Mouse (Mus musculus) midbrain, embryonic 14.5 days (tissue): ENCODE measurements around the gene Mybph. TPM values are rescaled to one million over a fixed set of nuclear protein-coding genes. Genes with fewer than 3 reads are reported as not detected.

Source experiments
- ATAC-seq: fragments of 200-750 bp; cut with Nextera tagmentation; 2 replicates; pipeline ENCODE4 v1.8.0; 2017; ENCODE audit warnings: moderate number of reproducible peaks, moderate library complexity; ENCODE audit not compliant: low FRiP score, low TSS enrichment
- DNase-seq: peaks from one replicate; pipeline ENCODE4 v3.0.0-alpha.2; 2015
- H3K27ac ChIP-seq: fragments of 300-500 bp; sonication (generic); replicated peaks from 2 replicates; pipeline ENCODE4 v1.5.1; 2014; ENCODE audit warnings: mild to moderate bottlenecking, low read depth, low read length, moderate library complexity
- H3K27me3 ChIP-seq: fragments of 300-500 bp; sonication (generic); 2 replicates; pipeline ENCODE4 v1.6.1; 2014; ENCODE audit warnings: low read length, control low read depth, mixed read lengths; ENCODE audit not compliant: control insufficient read depth, insufficient read depth
- H3K36me3 ChIP-seq: fragments of 300-500 bp; sonication (generic); 2 replicates; pipeline ENCODE4 v1.6.1; 2014; ENCODE audit warnings: low read length, control low read depth; ENCODE audit not compliant: control insufficient read depth, insufficient read depth
- H3K4me1 ChIP-seq: fragments of 300-500 bp; sonication (generic); 2 replicates; pipeline ENCODE4 v1.6.1; 2014; ENCODE audit warnings: mild to moderate bottlenecking, antibody characterized with exemption, low read length, control low read depth; ENCODE audit not compliant: control insufficient read depth, insufficient read depth
- H3K4me2 ChIP-seq: fragments of 300-500 bp; sonication (generic); 2 replicates; pipeline ENCODE4 v1.6.1; 2014; ENCODE audit warnings: mild to moderate bottlenecking, low read length, moderate library complexity
- H3K4me3 ChIP-seq: fragments of 300-500 bp; sonication (generic); replicated peaks from 2 replicates; pipeline ENCODE4 v1.5.1; 2014; ENCODE audit warnings: low read depth, low read length
- H3K9ac ChIP-seq: fragments of 300-500 bp; sonication (generic); replicated peaks from 2 replicates; pipeline ENCODE4 v1.6.1; 2014; ENCODE audit warnings: mild to moderate bottlenecking, low read length, moderate library complexity
- H3K9me3 ChIP-seq: fragments of 300-500 bp; sonication (generic); 2 replicates; pipeline ENCODE4 v1.6.1; 2016; ENCODE audit warnings: low read length, control low read depth, mixed read lengths; ENCODE audit not compliant: control insufficient read depth
- WGBS: fragments of 180-500 bp; shearing (Covaris S2); extraction: QIAGEN DNeasy Blood & Tissue Kit; methylation state at CpG from one replicate; pipeline ENCODE4 v1.1.7; 2014; 5-methylcytosine and 5-hydroxymethylcytosine counted together
- polyA plus RNA-seq: library from polyadenylated mRNA; unstranded; fragments of >200 nt; fragmentation: Nextera tagmentation; extraction: Ambion mirVana; gene quantifications from 2 replicates; pipeline ENCODE4 v1.2.1, GENCODE M21; 2014

The Mybph gene
- polyA plus RNA-seq, 1 experiment from 2014 or later: 0.12 TPM

DNA sequence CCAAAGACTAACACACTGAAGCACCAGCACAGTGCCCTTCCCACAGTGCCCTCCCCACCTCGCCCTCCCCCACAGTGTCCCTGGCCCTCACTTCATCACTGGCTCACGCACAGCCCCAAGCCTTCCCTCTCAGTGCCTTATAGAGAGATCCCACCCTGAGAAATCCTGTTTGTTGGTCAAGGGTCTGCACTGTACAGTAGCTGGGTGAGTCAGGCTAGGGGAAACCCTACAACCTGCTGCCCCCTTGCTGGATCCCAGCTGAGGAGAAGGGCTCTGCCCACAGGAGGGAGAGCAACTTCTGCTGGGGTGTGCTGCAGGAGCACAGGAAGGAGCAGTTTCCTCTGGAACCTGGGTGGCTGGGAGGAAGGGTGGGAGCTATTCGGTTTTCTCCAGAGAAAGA is 42.9 kb downstream of the Mybph start:
- Histone ChIP-seq H3K4me2 (peak overlapping the region; percentile 79), H3K9ac (no peak overlapping the region), H3K27me3 (peaks cover 21% of the 10 kb centered on the region), H3K9me3 (no peaks in the 10 kb centered on the region), H3K4me1 (peaks cover 8% of the 10 kb centered on the region; the same call in 1 of the 2 replicates), H3K36me3 (no peaks in the 10 kb centered on the region), H3K4me3 (no peak overlapping the region), H3K27ac (no peak overlapping the region)
- 22% methylated on average over 3 of the region's 3 CpGs for WGBS
- DNase-seq (no peak), ATAC-seq (no peak)

DNA sequence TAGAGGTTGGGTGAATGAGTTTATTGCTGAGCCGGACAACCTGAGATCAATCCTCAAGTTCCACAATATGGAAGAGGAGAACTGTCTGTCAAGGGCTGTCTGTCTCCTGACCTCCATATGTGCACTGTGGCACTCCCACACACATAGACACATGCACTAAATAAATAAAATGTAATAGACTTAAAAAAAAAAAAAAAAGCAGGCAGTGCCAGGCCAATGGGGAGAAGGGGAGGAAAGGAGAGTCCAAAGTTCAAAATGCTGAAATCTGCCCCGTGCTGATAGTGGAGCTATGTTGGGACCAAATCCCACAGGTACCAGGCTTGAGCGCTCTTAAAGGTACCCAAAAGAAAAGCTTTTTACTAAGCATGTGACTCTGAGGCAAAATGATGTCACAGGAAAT is 44.2 kb downstream of the Mybph start:
- Histone ChIP-seq H3K9ac (no peak overlapping the region), H3K27ac (no peak overlapping the region), H3K4me1 (peaks cover 6% of the 10 kb centered on the region; the same call in 1 of the 2 replicates), H3K4me2 (no peak overlapping the region), H3K36me3 (no peaks in the 10 kb centered on the region), H3K9me3 (no peaks in the 10 kb centered on the region), H3K27me3 (peaks cover 21% of the 10 kb centered on the region), H3K4me3 (no peak overlapping the region)
- no peak for DNase-seq
- ATAC-seq: no peak
- WGBS: 93% methylated on average over 3 of the region's 3 CpGs

DNA sequence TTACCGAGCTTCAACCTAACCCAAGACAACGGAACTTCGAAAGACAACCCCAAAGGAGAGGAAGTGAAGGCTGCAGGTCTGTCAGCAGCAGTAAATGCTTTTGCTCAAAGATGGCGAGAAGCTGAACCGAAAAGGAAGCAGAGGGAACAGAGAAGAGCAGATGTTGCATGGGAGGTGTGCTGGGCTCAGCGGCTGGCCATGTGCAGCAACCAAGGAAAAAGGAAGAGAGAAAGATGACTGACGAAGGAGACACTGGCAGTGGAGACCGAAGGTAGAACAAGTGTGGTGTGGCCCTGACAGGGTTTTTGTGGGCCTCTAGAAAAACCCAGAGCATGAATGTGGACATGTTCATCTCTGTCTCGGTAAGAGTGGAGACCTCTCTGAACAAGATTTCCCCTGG is 47.5 kb downstream of the Mybph start:
- Histone ChIP-seq H3K27ac (no peak overlapping the region), H3K9ac (no peak overlapping the region), H3K4me1 (no peaks in the 10 kb centered on the region; the same call in none of the 2 replicates), H3K4me2 (no peak overlapping the region), H3K27me3 (no peaks in the 10 kb centered on the region; the same call in 1 of the 2 replicates), H3K36me3 (no peaks in the 10 kb centered on the region), H3K9me3 (no peaks in the 10 kb centered on the region), H3K4me3 (no peak overlapping the region)
- DNase-seq (no peak), ATAC-seq (no peak)
- 91% methylated on average over 9 of the region's 9 CpGs for WGBS

DNA sequence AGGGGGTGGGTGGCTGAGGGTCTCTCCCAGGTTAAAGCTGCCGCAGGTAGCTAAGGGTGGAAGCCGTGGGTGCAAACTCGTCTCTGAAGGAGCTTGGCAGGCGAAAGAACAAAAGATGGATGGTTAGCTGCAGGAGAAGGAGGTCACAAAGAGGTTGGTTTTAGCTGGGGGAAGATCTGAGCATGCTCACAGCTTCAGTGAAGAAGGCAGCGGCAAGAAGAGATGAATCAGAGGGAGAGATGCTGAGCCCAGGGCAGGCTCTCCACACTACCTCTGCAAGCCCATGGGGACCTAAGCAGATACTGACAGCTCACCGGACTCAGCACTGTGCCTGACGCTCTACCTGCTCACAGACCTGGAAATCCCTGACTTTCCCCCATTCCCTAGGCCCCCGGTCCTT is 48.0 kb downstream of the Mybph start:
- H3K36me3 ChIP-seq: no peaks in the 10 kb centered on the region
- H3K27ac ChIP-seq: no peak overlapping the region
- H3K27me3 ChIP-seq: no peaks in the 10 kb centered on the region
- DNase-seq (no peak), ATAC-seq (no peak)
- no peak overlapping the region for H3K4me3 ChIP-seq
- no peaks in the 10 kb centered on the region for H3K9me3 ChIP-seq
- no peak overlapping the region for H3K9ac ChIP-seq
- 77% methylated on average over 8 of the region's 8 CpGs for WGBS
- H3K4me2 ChIP-seq: no peak overlapping the region
- no peaks in the 10 kb centered on the region; the same call in none of the 2 replicates for H3K4me1 ChIP-seq

DNA sequence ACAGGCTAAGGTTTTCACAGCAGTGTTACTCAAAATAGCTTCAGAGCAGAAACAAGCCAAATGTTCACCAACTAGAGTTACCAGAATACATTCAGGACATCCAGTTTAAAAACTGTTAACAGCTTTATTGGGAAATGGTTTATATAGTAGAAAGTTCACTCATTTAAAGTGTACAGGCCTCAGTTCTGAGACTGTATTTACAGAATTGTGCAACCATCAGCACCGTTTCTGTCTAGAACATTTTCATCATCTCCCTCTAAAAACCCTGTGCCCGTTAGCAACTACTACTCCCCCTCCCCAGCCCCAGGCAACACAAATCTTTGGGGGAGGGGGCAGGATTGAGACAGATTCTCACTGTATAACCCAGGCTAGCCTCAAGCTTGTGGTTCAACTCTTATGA is 49.0 kb downstream of the Mybph start:
- no peak overlapping the region for H3K27ac ChIP-seq
- no peaks in the 10 kb centered on the region for H3K27me3 ChIP-seq
- H3K9ac ChIP-seq: no peak overlapping the region
- no peak overlapping the region for H3K4me2 ChIP-seq
- no peak for DNase-seq
- no peaks in the 10 kb centered on the region for H3K36me3 ChIP-seq
- WGBS: 90% methylated on average over 2 of the region's 2 CpGs
- no peak overlapping the region for H3K4me3 ChIP-seq
- no peaks in the 10 kb centered on the region for H3K9me3 ChIP-seq
- no peaks in the 10 kb centered on the region; the same call in none of the 2 replicates for H3K4me1 ChIP-seq
- no peak for ATAC-seq

DNA sequence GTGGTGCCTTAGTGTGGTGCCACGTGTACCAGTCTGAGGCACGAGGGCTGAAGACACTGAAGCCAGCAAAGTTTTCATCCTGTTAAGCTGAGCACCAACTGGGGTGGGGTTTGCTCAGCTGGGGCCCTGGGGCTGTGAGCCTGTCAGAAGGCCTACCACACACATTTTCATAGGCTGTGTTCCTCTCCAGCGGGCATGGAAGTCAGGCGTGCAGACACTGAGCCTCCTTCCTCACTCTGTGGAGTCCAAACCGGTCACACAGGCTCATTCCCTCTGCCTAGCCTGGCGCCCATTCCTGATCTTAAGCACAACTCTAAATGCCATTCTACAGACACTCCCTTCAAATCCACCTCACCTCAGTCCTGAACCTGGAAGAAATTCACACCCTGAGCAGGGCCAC is 50.3 kb downstream of the Mybph start:
- H3K4me2 ChIP-seq: no peak overlapping the region
- DNase-seq: no peak
- no peak overlapping the region for H3K27ac ChIP-seq
- H3K9me3 ChIP-seq: no peaks in the 10 kb centered on the region
- 66% methylated on average over 6 of the region's 6 CpGs for WGBS
- H3K4me1 ChIP-seq: no peaks in the 10 kb centered on the region; the same call in none of the 2 replicates
- H3K27me3 ChIP-seq: no peaks in the 10 kb centered on the region
- ATAC-seq: no peak
- no peak overlapping the region for H3K9ac ChIP-seq
- no peaks in the 10 kb centered on the region for H3K36me3 ChIP-seq
- H3K4me3 ChIP-seq: no peak overlapping the region

DNA sequence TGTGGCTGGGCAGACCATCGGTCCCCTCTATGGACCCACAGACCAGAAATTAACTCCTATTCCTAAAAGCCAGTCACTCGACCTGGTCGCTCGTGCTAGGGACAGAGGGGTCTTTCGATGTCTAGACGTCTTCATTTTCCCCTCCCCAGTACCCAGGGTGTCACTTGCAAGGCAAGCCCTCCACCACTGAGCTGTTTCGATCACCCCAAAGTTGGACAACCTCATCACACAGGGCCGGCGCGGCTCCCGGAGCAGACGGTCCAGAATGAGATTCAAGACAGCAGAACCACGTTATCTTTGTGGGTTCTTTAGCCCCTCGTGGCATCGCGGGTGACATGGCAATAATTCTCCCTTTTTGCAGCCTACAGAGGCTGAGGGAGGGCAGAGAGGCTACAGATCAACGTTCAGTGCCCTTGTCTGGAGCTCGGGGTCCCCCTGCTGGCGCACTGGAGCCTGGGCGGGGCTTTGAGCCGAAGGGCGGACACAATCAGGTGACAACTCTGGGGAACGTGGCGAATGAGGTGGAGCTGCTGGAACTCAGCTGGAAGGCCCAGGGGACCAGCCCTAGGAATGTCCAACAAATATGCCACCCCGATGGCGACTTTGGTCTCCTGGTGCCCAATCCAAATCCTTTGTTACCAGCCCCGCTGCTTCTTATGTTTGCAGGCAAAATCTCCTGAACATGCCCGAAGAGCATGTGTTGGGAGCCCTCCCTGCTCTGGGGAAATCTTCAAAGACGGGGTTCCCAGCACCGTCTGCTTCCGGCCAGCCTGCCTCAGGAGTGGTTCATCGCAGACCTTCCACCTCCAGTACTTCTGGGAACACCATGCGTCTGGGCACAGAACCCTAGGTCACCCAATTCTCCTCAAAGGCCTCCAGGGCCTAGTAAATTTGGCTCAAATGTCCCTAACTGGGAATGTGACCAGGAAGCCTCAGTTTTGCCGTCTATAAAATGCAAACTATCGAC is 51.0 kb downstream of the Mybph start:
- Histone ChIP-seq H3K4me2 (peak overlapping the region; percentile 46), H3K4me1 (no peaks in the 10 kb centered on the region; the same call in none of the 2 replicates), H3K36me3 (no peaks in the 10 kb centered on the region), H3K9ac (peak overlapping the region; percentile 36; the same call in 1 of the 2 replicates), H3K4me3 (no peak overlapping the region), H3K27ac (no peak overlapping the region), H3K9me3 (no peaks in the 10 kb centered on the region), H3K27me3 (no peaks in the 10 kb centered on the region)
- WGBS: 23% methylated on average over 35 of the region's 35 CpGs
- DNase-seq (peak; percentile 92), ATAC-seq (peak; percentile 66; the same call in 1 of the 2 replicates)

DNA sequence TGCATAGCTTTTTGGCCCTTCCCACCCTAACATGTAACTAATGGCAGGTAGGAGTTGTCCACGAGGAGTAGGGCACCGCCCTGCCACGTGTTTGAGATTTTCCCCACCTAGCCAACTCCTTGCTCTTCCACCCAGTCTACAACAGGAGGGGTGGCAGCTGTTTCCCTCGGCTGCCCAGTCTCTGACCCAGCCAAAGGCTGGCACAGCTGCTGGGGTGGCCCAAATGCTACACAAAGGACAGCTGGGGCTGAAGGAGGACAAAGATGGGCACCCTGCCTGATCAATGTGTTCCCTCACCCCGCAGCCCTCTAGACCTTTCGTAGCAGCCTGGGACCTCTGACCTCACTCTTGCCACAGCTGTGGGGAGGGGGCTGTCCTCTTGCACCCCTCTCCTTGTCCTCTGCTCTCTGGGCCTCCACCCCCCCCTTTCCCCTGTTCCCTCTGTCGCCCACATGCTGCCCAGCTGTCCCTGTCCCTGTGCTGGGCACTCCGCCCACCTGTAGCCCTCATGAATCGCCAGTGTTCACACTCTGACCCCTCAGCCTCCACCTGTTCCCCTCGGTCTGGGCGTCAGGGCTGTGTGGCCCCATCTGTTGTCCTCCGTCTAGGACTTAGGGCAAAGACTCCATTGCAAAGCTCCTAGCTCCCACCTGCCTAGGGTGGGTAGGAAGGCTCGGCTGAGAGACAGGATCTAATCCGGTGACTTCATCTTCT is 51.9 kb downstream of the Mybph start:
- Histone ChIP-seq H3K9me3 (no peaks in the 10 kb centered on the region), H3K4me3 (no peak overlapping the region), H3K36me3 (no peaks in the 10 kb centered on the region), H3K4me2 (no peak overlapping the region), H3K27me3 (no peaks in the 10 kb centered on the region), H3K4me1 (no peaks in the 10 kb centered on the region; the same call in none of the 2 replicates), H3K9ac (no peak overlapping the region), H3K27ac (no peak overlapping the region)
- 74% methylated on average over 14 of the region's 14 CpGs for WGBS
- ATAC-seq (no peak), DNase-seq (no peak)
